Mouse (Mus musculus) cortical plate, adult 2 months (tissue): ENCODE measurements at regions not wholly inside any gene's neighbourhood (a gene's known extent, or its start where the extent isn't known, plus 50 kb on each side); places are given as distances from the start of the nearest gene placed in this dataset.

Experiments
- CTCF ChIP-seq: fragments of 200-500 bp; IDR thresholded peaks from 2 replicates; pipeline ENCODE4 v1.5.1; 2011; ENCODE audit warnings: mild to moderate bottlenecking, control low read depth, low read length; ENCODE audit not compliant: insufficient read depth; ENCODE audit errors: extremely low read depth
- POLR2A ChIP-seq: fragments of 200-500 bp; IDR thresholded peaks from 2 replicates; pipeline ENCODE4 v1.6.1; 2011; ENCODE audit warnings: mild to moderate bottlenecking, low read length, control low read depth; ENCODE audit not compliant: insufficient read depth; ENCODE audit errors: extremely low read depth

GRCm38 (mm10) chr10:12062302-12062701, 719.1 kb downstream of the Epm2a start:
- TF ChIP-seq CTCF (no peak), POLR2A (no peak)
